Mouse (Mus musculus) embryo, embryonic 10 days (tissue): ENCODE data around the gene Limch1.

Experiments
- DNase-seq: peaks from one replicate; pipeline ENCODE4 v3.0.0-alpha.2; 2015; ENCODE audit warnings: low spot score

Gene Limch1

GRCm38 (mm10) chr5:66933134-66933804, 187.6 kb downstream of the Limch1 start:
- no peak for DNase-seq

GRCm38 (mm10) chr5:66934585-66934984, 189.0 kb downstream of the Limch1 start:
- DNase-seq = no peak

- peak; percentile 85 for DNase-seq
Observed at GRCm38 (mm10) chr5:66937376-66937775, 191.7 kb downstream of the Limch1 start.

GRCm38 (mm10) chr5:66941710-66942450, 196.3 kb downstream of the Limch1 start:
- peak; percentile 23 for DNase-seq

GRCm38 (mm10) chr5:66942922-66943321, 197.3 kb downstream of the Limch1 start:
- DNase-seq = no peak

- no peak for DNase-seq
Observed at GRCm38 (mm10) chr5:66943521-66943920, 197.9 kb downstream of the Limch1 start.

GRCm38 (mm10) chr5:66947958-66948357, 202.3 kb downstream of the Limch1 start:
- no peak for DNase-seq

- DNase-seq = no peak
Observed at GRCm38 (mm10) chr5:66949098-66949692, 203.6 kb downstream of the Limch1 start.

GRCm38 (mm10) chr5:66953375-66953774, 207.7 kb downstream of the Limch1 start:
- peak; percentile 42 for DNase-seq

- no peak for DNase-seq
Observed at GRCm38 (mm10) chr5:66953971-66954644, 208.5 kb downstream of the Limch1 start.

GRCm38 (mm10) chr5:66955245-66955644, 209.6 kb downstream of the Limch1 start:
- no peak for DNase-seq

- DNase-seq = no peak
Observed at GRCm38 (mm10) chr5:66957656-66958055, 212.0 kb downstream of the Limch1 start.

GRCm38 (mm10) chr5:66958118-66958517, 212.5 kb downstream of the Limch1 start:
- no peak for DNase-seq

GRCm38 (mm10) chr5:66959968-66960367, 214.3 kb downstream of the Limch1 start:
- DNase-seq = no peak

GRCm38 (mm10) chr5:66965442-66965841, 219.8 kb downstream of the Limch1 start:
- peak; percentile 66 for DNase-seq

- no peak for DNase-seq
Observed at GRCm38 (mm10) chr5:66967147-66967546, 221.5 kb downstream of the Limch1 start.

- DNase-seq = peak; percentile 24
Observed at GRCm38 (mm10) chr5:66967646-66968045, 222.0 kb downstream of the Limch1 start.

GRCm38 (mm10) chr5:66968059-66968833, 222.6 kb downstream of the Limch1 start:
- peak; percentile 81 for DNase-seq

GRCm38 (mm10) chr5:66968925-66969711, 223.5 kb downstream of the Limch1 start:
- peak; percentile 27 for DNase-seq

GRCm38 (mm10) chr5:66975621-66976020, 230.0 kb downstream of the Limch1 start:
- DNase-seq = no peak
